Mouse (Mus musculus): ENCODE results near the gene Heatr5b. TPM values are rescaled to one million over a fixed set of nuclear protein-coding genes. Genes with fewer than 3 reads are reported as not detected.

The Heatr5b gene
- polyA plus RNA-seq, 1 experiment from 2014 or later: 7.0 TPM

DNA sequence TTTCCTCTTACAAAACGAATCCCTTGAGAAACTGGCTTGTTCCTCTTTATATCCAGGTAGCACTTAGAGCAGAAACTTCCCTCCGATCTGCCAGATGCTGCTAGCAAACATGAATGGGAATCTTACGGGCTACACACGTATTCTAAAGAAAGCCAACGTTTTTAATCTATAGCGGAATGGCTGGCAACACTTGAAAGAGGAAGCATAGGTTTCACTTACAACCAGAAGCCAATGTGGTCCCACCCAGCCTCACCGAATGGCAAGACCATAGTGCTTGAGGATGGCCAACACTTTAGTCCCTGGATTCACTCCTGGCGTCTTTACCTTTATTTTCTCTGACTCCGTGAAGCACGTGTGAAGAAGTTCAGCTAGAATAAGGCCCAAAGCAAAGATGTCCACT lies 21.1 kb upstream of the Heatr5b start:
- H3K27me3 ChIP-seq (replicated peaks; ENCODE audit: control insufficient read depth, insufficient read depth, low read length): no peaks in the 10 kb centered on the region
- no peak overlapping the region for H3K9ac ChIP-seq (ENCODE audit: low read depth, low read length)
- H3K36me3 ChIP-seq (ENCODE audit: control insufficient read depth, insufficient read depth): peaks cover 56% of the 10 kb centered on the region
- ATAC-seq: no peak
- H3K9me3 ChIP-seq (ENCODE audit: control insufficient read depth): no peaks in the 10 kb centered on the region
- no peaks in the 10 kb centered on the region for H3K4me1 ChIP-seq (replicated peaks; ENCODE audit: control insufficient read depth, insufficient read depth, low read length)
- 89% methylated on average over 10 of the region's 10 CpGs for WGBS
- H3K27ac ChIP-seq (ENCODE audit: low read depth, low read length): no peak overlapping the region
- no peak overlapping the region for H3K4me3 ChIP-seq (ENCODE audit: low read depth, low read length)
- H3K4me2 ChIP-seq (replicated peaks; ENCODE audit: low read depth): no peak overlapping the region
- TF ChIP-seq CTCF (IDR thresholded peaks at IDR 0.05; ENCODE audit: low read depth): no peak

DNA sequence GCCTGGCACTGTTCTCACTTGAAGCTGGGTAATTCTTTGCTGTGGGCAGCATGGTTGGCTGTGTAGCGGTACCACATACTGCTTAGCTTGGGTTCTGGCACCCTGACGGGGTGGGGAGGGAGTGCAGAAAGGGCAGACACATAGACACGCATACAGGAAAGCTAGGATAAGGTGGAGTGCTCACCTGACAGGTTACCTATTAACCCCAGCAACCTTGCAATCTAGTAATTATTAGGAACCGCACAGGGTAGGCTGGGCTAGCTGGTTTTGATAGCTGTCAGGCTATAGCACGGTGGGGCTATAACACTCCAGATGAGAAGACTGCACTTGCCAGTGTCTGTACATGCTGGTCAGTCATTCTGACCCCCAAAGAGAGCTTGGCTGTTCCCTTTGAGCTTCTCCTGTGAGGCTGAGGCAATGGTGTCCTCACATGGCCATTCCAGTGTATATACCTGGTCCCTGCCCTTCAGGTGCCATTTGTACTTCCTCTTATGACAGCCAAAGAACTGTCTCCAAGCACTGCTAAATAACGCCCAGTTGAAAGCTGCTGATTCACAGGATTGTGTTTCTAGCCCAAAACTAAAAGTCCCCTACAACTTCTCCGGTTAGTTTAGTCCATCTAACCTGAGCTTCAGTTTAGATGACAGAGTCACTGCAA lies 7.2 kb upstream of the Heatr5b start:
- Histone ChIP-seq H3K4me3 (ENCODE audit: low read depth, low read length) (no peak overlapping the region), H3K27me3 (replicated peaks; ENCODE audit: control insufficient read depth, insufficient read depth, low read length) (no peaks in the 10 kb centered on the region), H3K9ac (ENCODE audit: low read depth, low read length) (no peak overlapping the region), H3K27ac (ENCODE audit: low read depth, low read length) (peak overlapping the region; percentile 57), H3K36me3 (ENCODE audit: control insufficient read depth, insufficient read depth) (peaks cover 61% of the 10 kb centered on the region), H3K4me1 (replicated peaks; ENCODE audit: control insufficient read depth, insufficient read depth, low read length) (no peaks in the 10 kb centered on the region), H3K9me3 (ENCODE audit: control insufficient read depth) (no peaks in the 10 kb centered on the region), H3K4me2 (replicated peaks; ENCODE audit: low read depth) (no peak overlapping the region)
- 48% methylated on average over 7 of the region's 7 CpGs for WGBS
- ATAC-seq: peak; percentile 83
- TF ChIP-seq CTCF (IDR thresholded peaks at IDR 0.05; ENCODE audit: low read depth): no peak

DNA sequence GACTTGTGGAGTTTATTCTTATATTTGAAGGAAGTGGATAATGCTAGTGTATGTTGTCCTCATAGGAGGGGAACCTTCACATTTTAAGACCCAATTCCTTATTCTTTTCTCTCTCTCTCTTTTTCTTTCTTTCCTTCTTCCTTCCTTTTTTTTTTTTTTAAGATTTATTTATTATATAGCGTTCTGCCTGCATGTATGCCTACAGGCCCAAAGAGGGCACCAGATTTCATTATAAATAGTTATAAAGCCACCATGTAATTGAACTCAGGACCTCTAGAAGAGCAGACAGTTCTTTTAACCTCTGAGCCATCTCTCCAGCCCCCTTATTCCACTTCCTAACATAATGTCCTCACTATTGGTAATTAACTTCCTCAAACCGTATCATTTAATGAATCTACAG lies 892 bp upstream of the Heatr5b start:
- Histone ChIP-seq H3K4me2 (replicated peaks; ENCODE audit: low read depth) (peak overlapping the region; percentile 70), H3K27ac (ENCODE audit: low read depth, low read length) (peak overlapping the region; percentile 69), H3K4me3 (ENCODE audit: low read depth, low read length) (peak overlapping the region; percentile 79), H3K9ac (ENCODE audit: low read depth, low read length) (peak overlapping the region; percentile 53; the same call in 1 of the 2 replicates), H3K36me3 (ENCODE audit: control insufficient read depth, insufficient read depth) (peaks cover 19% of the 10 kb centered on the region), H3K27me3 (replicated peaks; ENCODE audit: control insufficient read depth, insufficient read depth, low read length) (no peaks in the 10 kb centered on the region), H3K4me1 (replicated peaks; ENCODE audit: control insufficient read depth, insufficient read depth, low read length) (no peaks in the 10 kb centered on the region), H3K9me3 (ENCODE audit: control insufficient read depth) (no peaks in the 10 kb centered on the region)
- TF ChIP-seq CTCF (IDR thresholded peaks at IDR 0.05; ENCODE audit: low read depth): peak; percentile 16; the same call in 1 of the 2 replicates
- ATAC-seq: no peak
- WGBS: 21% methylated on average over 2 of the region's 2 CpGs

DNA sequence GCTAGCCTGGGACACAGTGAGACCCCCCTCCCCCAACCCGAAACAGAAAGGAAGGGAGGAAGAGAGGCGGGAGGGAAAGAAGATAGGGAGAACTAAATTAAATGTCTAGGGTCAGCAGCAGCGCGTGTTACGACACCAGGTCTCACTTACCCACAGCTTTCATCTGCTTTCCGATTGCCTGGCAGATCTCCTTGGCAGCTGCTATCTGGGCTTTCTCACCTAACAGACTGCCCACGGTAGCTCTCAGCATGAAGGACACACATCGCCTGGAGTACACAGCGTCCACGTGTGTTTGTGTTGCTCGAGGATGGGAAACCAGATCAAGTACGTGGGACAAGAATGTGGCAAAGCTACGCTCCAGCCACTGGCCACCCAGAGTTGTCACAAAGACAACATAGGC lies 10.8 kb downstream of the Heatr5b start:
- Histone ChIP-seq H3K4me2 (replicated peaks; ENCODE audit: low read depth) (no peak overlapping the region), H3K27me3 (replicated peaks; ENCODE audit: control insufficient read depth, insufficient read depth, low read length) (no peaks in the 10 kb centered on the region), H3K27ac (ENCODE audit: low read depth, low read length) (no peak overlapping the region), H3K9me3 (ENCODE audit: control insufficient read depth) (no peaks in the 10 kb centered on the region), H3K9ac (ENCODE audit: low read depth, low read length) (no peak overlapping the region), H3K36me3 (ENCODE audit: control insufficient read depth, insufficient read depth) (peaks cover 64% of the 10 kb centered on the region), H3K4me1 (replicated peaks; ENCODE audit: control insufficient read depth, insufficient read depth, low read length) (no peaks in the 10 kb centered on the region), H3K4me3 (ENCODE audit: low read depth, low read length) (no peak overlapping the region)
- 94% methylated on average over 13 of the region's 13 CpGs for WGBS
- ATAC-seq: no peak
- TF ChIP-seq CTCF (IDR thresholded peaks at IDR 0.05; ENCODE audit: low read depth): no peak

DNA sequence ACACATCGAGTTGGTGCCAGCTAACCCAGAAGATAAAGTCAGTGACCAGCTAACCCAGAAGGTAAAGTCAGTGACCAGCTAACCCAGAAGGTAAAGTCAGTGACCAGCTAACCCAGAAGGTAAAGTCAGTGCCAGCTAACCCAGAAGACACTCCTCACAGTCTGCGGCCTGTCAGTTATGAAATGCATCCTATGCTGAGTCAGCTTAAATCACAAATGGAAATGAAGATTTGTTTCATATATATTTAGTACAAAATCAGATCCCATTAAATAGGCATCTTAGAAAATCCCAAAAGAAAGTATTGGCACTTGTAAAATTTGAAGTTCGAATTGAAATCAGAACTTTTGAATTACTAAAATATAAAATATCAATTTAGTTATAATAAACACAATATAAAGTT lies 25.6 kb downstream of the Heatr5b start:
- no peak overlapping the region for H3K9ac ChIP-seq (ENCODE audit: low read depth, low read length)
- no peak for ATAC-seq
- H3K4me2 ChIP-seq (replicated peaks; ENCODE audit: low read depth): no peak overlapping the region
- no peaks in the 10 kb centered on the region for H3K4me1 ChIP-seq (replicated peaks; ENCODE audit: control insufficient read depth, insufficient read depth, low read length)
- 94% methylated on average over 3 of the region's 3 CpGs for WGBS
- no peak for TF ChIP-seq CTCF (IDR thresholded peaks at IDR 0.05; ENCODE audit: low read depth)
- H3K9me3 ChIP-seq (ENCODE audit: control insufficient read depth): no peaks in the 10 kb centered on the region
- no peak overlapping the region for H3K4me3 ChIP-seq (ENCODE audit: low read depth, low read length)
- no peak overlapping the region for H3K27ac ChIP-seq (ENCODE audit: low read depth, low read length)
- H3K27me3 ChIP-seq (replicated peaks; ENCODE audit: control insufficient read depth, insufficient read depth, low read length): no peaks in the 10 kb centered on the region
- H3K36me3 ChIP-seq (ENCODE audit: control insufficient read depth, insufficient read depth): peaks cover 41% of the 10 kb centered on the region

DNA sequence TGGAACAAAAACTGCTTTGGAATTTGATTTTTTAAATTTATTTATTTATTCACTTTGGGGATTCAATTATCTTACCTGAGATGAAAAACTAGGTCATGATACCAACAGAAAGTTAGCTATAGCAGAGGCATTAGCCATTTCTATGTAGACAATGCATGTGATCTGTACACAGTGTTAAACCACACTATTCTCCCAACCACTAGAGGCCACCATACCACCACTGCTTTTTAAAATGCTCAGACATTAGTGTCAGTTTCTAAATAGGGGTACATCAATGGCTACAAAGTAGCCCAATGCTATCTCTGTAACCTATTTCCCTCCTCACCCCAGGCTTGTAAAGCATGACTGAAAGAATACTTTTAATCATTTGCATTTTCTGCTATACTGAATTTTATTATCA lies 26.1 kb downstream of the Heatr5b start:
- peaks cover 39% of the 10 kb centered on the region for H3K36me3 ChIP-seq (ENCODE audit: control insufficient read depth, insufficient read depth)
- no peaks in the 10 kb centered on the region for H3K9me3 ChIP-seq (ENCODE audit: control insufficient read depth)
- H3K9ac ChIP-seq (ENCODE audit: low read depth, low read length): no peak overlapping the region
- peak; percentile 77 for TF ChIP-seq CTCF (IDR thresholded peaks at IDR 0.05; ENCODE audit: low read depth)
- no peak overlapping the region for H3K27ac ChIP-seq (ENCODE audit: low read depth, low read length)
- no peak for ATAC-seq
- H3K4me1 ChIP-seq (replicated peaks; ENCODE audit: control insufficient read depth, insufficient read depth, low read length): no peaks in the 10 kb centered on the region
- H3K4me3 ChIP-seq (ENCODE audit: low read depth, low read length): no peak overlapping the region
- no peak overlapping the region for H3K4me2 ChIP-seq (replicated peaks; ENCODE audit: low read depth)
- H3K27me3 ChIP-seq (replicated peaks; ENCODE audit: control insufficient read depth, insufficient read depth, low read length): no peaks in the 10 kb centered on the region
